Mouse (Mus musculus) neural tube, embryonic 10.5 days (tissue): ENCODE results near the gene Abcc8.

ENCODE experiments used
- DNase-seq: peaks from one replicate; pipeline ENCODE4 v3.0.0-alpha.2; 2017; ENCODE audit warnings: low spot score; ENCODE audit errors: extremely low spot score

Abcc8 gene

GRCm38 (mm10) chr7:46110079-46110478 is 69.8 kb downstream of the Abcc8 start:
- no peak for DNase-seq

GRCm38 (mm10) chr7:46105484-46105883 is 74.3 kb downstream of the Abcc8 start:
- DNase-seq = no peak

GRCm38 (mm10) chr7:46104256-46104915 is 75.4 kb downstream of the Abcc8 start:
- no peak for DNase-seq

GRCm38 (mm10) chr7:46103771-46104170 is 76.1 kb downstream of the Abcc8 start:
- DNase-seq = no peak

- DNase-seq = no peak
Observed at GRCm38 (mm10) chr7:46103075-46103591, 76.7 kb downstream of the Abcc8 start.

- DNase-seq = peak; percentile 94
Observed at GRCm38 (mm10) chr7:46100563-46100962, 79.3 kb downstream of the Abcc8 start, which contains the start of gene Kcnj11. Gene Kcnj11, minus strand, starts transcription at chr7:46100764.

GRCm38 (mm10) chr7:46099682-46100081 is 80.2 kb downstream of the Abcc8 start:
- no peak for DNase-seq

- DNase-seq = no peak
Observed at GRCm38 (mm10) chr7:46098919-46099286, 80.9 kb downstream of the Abcc8 start.

DNA sequence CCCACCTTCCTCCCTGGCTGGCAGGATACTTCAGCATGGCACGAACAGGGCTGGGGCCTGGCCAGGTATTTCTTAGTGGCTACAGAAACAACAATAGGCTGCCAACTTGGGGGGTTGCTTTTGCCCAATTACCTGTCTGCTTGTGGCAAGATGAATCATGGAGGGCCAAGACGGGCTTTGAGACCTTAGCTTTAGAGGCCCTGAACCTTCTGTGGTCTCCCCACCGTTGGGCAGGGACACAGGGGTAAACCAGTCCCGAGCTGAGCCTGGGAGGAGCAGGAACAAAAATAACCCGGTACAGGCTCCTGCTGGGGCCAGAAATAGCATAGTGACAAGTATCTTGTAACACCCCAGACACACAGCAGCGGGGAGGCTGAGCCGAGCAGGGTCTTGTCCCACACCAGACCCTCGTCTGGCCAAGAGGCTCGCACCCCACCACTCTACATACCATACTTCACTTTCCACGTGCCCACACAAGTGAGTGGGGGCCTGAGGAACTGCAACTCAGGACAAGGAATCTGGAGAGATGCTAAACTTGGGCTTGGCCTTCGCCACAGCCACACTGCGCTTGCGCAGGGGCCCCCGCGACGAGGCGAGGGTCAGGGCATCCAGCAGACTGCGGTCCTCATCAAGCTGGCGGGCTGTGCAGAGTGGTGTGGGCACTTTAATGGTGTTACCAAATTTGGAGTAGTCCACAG is 81.5 kb downstream of the Abcc8 start:
- no peak for DNase-seq

DNA sequence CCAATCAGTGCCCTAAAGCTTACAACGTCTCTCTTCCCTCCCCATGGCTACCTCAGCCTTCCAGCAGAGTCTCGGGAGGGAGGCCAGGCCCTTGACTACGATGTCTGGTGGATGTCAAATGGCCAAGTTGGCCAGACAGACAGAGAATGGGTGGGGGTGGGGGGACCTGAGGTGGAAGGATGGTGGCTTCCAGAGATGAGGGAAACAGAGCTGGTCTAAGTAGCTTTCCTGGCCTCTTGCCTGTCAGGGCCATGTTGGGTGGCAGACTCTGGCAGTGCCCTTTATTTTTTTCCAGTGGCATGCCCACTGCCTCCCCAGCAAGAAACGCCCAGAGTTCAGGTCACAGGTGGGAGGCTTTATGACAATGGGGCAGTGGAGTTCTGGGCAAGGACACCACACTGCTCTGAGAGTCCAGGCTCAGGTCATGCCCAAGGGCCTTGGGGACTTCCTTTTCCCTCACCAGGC is 82.5 kb downstream of the Abcc8 start:
- DNase-seq = no peak

DNA sequence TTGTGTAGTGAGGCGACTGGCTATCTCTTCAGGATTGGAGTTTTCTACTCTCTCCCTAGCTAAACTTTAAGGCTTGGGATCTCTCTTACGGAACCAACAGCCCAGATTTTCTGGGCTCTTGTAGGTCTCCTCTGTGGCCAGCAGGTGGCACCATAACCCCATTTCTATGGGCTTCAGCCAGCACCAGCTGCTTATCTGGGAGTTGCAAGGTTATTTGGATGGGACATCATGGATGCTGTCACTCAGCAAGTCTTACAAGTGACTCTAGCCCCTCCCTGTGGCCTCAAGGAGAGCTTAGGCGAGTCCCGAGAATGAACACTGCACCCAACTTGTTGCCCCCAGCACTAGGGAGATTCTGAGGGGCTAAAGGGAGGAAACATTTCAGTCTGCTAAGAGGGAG is 83.7 kb downstream of the Abcc8 start:
- DNase-seq = peak; percentile 73

DNA sequence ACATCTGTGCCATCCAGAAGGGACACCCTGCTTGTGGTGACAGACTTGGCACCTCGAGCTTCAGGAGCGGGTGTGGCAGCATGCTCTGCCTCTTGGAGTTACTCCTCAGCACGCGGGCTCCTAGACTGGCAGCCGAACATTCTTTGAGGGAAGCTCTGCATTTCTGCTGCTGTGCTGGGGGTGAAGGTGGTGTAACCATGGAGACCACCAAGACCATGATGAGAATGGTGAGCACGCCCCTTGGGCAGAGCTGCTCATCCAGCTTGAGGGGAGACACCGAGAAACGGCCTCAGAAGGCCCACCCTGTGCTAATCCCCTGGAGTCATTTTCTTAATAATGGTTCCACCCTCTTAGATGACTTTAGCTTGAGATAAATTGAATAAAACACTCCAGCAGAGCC is 87.0 kb downstream of the Abcc8 start:
- DNase-seq = no peak

GRCm38 (mm10) chr7:46088241-46088640 is 91.6 kb downstream of the Abcc8 start:
- no peak for DNase-seq

GRCm38 (mm10) chr7:46086378-46086777 is 93.5 kb downstream of the Abcc8 start:
- DNase-seq = no peak

DNA sequence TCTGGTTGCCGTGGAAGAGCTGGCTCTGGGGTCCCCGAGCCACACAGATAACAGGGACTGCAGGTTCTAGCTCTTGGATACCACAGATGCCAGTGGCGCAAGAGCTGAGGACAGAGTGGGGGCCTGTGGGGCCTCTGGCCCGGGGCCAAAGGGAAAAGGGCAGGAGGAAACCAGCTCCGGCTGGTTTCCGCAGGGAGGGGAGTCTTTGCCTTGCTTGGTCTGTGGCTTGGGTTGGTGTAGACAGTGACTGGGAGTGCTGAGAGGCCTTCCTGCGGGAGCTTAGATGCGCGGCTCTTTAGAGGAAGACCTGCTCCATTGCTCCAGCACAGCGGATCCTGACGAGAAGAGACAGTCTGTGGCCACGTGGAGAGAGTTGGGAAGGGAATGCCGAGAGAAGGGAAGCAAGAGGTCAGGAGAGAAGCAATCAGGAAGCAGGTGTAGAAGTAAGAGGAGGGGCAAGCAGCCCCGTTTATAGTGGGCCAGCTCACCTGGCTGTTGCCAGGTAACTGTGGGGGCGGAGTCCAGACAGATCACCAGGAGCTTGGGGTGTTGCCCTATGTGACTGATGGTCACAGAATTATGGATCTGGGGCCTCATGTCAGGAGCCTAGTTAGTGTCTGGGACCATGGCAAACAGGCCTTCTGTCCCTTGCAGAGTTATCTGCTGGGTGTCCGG is 94.9 kb downstream of the Abcc8 start:
- DNase-seq = no peak

DNA sequence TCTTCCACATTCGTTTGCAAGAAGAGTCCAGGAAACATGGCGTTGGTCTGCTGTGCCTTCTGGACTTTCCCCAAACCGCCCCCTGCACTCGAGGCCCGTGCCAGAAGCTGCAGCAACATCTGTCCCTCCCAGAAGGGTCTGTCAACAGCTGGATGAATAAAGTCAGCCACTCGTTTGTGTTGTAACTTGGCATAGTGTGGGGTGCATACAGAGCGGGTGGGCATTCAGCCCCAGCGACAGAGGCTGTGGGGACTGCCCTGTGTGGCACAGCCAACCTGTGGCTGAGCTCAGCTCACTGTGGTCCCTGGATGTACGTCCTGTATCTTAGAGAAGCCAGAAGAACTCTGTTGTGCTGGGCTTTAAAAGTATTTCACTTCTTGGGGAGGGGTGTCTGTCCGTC is 95.8 kb downstream of the Abcc8 start:
- no peak for DNase-seq

GRCm38 (mm10) chr7:46077675-46078074 is 102.2 kb downstream of the Abcc8 start:
- no peak for DNase-seq

DNA sequence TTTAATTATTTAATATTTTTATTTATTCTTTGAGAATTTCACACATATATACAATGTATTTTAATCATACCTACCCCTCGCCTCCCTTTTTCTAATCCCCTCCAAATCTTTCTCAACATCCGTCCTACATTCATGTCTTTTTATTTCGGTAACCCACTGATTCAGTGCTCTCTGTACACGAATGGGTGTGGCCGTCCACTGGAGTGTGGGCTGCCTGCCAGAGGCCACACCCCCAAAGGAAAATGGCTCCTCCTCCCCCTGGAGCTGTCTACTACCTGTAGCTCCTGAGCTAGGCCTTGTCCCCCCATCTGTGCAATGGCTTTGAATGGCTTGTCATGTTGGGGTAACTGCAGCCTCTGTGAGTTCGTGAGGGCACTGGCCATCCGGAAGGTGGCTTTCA is 103.0 kb downstream of the Abcc8 start:
- no peak for DNase-seq

GRCm38 (mm10) chr7:46068831-46069230 is 111.0 kb downstream of the Abcc8 start:
- DNase-seq = no peak

- no peak for DNase-seq
Observed at GRCm38 (mm10) chr7:46063296-46063695, 116.5 kb downstream of the Abcc8 start.

DNA sequence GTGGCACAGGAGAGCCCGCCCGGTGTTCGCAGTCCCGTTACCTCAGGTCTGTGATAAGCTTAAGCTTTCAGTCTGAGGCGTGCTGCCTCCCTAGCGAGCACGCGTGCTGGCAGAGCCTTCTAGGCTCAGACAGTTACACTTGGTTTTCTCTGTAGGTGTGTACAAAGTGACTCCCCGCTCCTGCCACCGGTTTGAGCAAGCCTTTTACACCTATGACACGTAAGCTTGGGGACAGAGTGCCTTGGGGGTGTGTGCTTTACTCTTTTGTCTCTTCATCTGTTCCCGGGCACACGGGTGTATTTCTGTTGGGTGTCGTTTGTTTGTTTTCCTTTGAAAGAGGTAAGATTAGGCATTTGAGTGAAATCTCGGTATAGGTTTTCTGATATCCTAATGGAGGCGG is 118.2 kb downstream of the Abcc8 start:
- DNase-seq = no peak

- no peak for DNase-seq
Observed at GRCm38 (mm10) chr7:46060688-46061087, 119.1 kb downstream of the Abcc8 start.
